Mouse (Mus musculus) 3T3-L1 (cell line): ENCODE measurements around the gene Kcnc3.

Experiments used
- DNase-seq: peaks from one replicate; pipeline ENCODE4 v3.0.0-alpha.2; 2015; ENCODE audit warnings: low read depth, low spot score

The Kcnc3 gene

DNA sequence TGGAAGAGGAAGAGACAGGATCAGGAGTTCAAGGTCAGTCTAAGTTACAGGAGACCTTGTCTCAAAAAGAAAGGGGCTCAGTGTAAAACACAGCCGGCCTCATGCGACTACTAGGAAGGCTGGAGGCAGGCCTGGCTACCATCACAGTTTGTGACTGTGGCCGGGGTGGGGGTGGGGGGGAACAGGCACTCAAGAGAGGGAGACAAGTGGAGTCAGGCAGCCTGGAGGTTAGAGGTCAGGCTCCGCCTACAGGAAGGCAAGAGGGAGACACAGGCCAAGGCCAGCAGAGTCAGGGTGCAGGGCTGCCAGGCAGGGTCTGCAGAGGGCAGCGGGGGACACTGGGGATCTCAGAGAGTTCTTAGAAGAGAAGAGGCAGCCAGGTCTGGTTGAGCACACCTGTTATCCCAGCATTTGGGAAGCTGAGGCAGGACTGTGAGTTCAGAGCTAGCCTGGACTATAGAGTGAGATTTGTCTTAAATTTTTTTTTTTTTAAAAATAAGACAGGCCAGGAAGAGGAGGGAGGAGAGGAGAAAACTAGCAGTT lies 6.6 kb downstream of the Kcnc3 start:
- DNase-seq = no peak

DNA sequence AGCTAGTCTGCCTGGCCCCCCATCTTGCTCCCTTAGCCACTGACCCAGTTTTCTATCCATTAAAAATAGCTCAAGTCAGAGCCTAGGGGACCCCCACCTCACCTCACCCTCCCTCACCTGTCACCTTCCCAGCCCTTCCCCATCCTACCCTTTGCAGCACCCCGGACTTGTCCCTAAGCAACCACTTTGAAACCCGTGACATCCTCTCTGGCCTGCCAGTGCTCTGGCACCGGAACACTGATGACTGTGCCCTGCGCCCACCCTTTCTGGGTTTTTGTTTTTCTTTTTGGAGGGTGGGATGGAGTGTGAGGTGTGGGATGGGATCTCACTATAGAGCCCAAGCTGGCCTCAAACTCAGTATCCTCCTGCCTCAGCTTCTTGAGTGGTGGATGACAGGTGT lies 7.2 kb downstream of the Kcnc3 start:
- DNase-seq = no peak

GRCm38 (mm10) chr7:44598336-44598735 lies 7.9 kb downstream of the Kcnc3 start:
- no peak for DNase-seq

DNA sequence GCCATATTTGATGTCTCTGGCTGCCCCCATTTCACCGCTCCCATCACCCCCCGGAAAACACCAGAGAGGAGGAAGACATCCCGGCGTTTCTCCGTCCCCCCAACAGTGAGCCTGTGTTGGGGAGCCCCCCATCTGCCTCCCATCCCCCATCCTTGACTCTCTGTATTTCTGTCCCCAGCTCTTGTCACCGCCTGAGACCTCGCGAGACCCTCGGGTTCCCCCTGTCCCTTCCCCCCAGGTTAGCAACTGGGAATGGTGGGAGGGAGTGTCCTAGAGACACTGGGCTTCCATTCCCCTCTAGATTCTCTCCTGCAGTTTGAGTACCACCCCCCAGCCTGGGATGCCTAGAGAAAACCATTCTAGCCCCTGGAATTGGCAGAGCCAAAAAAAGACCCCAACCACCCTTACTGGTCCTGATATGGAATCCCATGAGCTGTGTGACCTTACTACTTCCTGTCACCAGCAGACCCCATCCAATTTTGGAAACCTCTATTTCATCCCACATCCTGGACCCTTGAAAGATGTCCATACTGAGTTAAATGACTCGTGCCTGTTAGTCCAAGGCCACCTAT lies 10.3 kb downstream of the Kcnc3 start:
- no peak for DNase-seq

GRCm38 (mm10) chr7:44601646-44602045 lies 11.2 kb downstream of the Kcnc3 start:
- no peak for DNase-seq

DNA sequence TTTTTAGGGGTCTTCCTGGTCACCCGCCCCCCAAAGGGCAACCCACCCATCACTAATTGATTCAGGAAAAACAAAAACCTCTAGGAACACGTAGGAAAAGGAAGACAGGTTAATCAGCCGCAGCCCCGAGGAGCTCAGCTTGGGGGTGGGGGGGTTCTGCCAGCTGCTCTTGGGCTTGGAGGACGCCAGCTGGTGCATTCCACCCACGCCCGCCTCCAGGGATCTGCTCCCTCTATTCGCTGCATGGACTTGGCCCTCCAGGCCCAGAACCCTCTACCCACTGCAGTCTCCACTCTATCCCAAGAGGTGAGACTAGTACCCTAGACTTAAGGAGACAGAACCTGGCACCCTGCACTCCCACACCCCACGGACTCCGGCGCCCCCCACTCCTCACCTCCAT lies 12.0 kb downstream of the Kcnc3 start:
- DNase-seq = no peak

GRCm38 (mm10) chr7:44603186-44603855 lies 12.9 kb downstream of the Kcnc3 start:
- no peak for DNase-seq

DNA sequence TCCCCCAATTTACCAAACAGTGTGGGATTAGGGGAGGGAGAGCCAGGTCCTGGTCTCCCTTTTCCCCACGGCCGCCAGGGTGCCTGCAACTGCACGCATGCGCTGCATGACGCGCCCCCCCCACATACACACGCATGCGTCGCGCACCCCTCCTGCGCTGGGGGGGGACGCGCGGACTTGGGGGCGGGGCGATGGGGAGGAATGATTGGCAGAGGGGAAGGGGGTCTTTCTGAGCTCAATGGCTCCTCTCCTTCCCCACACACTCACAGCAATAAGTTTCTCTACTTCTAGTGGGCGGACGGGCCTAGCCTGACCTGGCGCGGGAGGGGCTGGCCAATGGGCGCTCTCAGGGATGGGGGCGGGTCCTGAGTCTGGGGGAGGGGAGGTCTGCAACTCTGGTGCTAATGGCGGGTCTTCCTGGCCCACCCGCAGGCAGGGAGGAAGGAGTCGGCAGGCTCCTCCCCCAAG lies 13.7 kb downstream of the Kcnc3 start:
- DNase-seq = peak; percentile 56

- no peak for DNase-seq
Measured at GRCm38 (mm10) chr7:44604619-44605018, 14.2 kb downstream of the Kcnc3 start.

DNA sequence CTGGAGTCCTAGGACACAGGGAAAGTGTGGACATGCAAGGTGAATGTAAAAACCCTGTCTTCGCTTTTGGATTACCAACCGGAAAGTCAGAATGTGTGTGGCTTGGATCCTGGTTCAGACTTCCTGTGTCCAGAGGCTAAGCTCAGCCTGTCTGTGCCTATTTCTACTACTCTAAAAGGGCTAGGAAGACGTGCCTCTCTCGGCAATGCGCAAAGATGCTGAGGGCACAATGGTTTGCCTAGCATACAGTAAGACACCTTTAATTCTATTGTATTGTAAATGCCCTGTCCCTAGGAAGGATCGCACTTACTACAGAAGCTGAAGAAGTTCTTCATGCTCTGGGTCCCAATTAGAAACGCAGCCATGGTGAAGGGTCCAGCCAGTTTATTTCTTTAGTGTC lies 15.0 kb downstream of the Kcnc3 start:
- no peak for DNase-seq

DNA sequence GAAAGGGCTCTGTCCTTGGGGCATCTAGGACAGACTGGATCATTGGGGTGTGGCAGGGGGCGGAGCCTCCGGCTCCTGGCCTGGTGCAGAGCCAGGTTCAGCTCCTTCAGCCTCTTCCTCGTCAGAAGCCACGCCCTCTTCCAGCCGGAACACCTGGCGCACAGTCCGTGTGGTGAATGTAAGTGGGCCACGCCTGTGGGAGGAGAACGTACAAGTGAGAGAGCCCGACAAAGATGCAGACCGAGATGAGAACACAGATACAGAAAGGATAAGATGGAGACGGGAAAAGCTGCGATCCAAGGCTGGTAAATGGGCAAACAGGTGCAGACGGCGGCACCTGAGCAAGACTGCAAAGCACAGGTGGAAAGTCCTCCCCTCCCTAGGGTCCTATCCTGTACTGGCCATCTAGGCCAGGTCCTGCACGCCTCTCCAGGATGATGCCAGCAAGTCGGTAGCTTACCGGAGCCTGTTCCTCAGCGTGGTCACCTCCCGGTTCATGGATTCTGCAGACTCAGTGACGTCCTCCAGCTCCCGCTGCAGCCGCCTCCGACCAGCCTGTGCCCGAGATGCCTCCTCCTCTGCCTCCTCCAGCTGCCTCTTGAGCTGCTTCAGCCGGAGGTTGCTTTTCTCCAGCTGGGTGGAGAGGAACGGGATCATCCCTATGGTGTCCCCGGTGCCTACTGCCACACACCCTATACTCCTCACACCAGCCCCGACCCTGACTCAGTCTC lies 15.9 kb downstream of the Kcnc3 start:
- no peak for DNase-seq

DNA sequence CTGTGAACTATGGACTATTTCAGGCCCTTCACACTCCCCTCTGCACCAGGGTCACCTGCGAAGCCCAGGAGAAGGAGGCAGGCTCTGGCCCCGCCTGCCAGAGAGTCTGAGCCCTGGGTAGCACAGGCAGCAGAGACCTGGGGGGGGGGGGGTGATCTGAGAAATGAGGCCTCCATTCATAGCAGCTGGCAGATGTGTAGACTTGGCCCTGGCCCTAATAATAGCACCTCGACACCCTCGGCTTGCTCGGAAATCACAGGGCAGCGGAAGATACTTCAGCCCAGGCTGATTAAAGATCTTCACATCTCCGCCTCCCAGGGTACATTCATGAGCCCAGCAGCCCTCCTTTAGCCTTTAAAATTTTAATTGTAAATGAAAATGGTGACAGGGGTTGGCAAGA lies 21.7 kb downstream of the Kcnc3 start:
- no peak for DNase-seq

DNA sequence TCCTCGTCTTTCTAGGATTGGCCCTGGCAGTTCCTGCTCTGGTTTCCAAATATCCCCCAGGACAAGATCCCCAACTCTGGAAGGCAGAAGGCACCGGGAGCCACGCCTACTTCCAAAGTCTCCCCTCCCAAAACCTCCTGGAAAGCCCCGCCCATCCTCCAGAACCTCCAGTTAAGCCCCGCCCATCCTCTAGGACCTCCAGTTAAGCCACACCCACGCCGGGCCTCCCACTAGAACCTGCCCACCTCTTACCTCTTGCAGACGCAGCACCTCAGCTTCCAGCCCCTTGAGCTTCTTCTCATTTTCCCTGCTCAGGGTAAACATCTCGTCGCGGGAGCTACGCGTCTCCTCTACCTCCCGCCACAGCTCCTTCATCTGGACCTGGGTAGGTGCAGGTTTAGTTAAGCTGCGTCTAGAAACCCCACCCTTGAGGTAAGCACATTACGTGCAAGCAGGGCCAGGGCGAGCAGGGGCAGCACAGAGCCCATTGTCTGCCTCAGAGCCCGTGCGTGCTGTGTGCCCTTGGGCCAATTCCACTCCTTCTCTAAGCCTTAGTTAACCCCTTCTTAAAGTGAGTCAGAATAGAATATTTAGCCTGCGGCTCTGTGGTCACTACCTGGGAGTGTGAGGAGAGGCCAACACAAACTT lies 23.7 kb downstream of the Kcnc3 start:
- DNase-seq = no peak

DNA sequence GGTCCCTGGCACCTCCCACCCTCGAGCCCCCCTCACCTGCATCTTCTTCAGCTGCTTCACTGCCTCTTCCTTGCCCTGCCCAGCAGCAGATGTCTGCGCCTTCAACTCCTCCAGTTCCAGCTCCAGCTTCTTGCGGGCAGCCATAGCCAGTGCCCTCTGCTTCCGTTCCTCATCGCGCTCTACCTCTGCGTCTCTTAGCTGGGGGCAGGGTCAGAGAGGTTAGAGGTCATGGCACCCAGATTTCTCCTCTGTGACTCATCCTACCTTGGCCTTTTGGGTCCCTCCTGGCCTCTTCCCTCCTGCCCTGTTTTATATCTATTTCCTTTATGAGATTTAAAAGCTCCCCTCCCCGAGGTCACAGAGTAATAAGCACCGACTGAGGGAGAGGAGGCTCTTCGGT lies 24.8 kb downstream of the Kcnc3 start:
- no peak for DNase-seq

DNA sequence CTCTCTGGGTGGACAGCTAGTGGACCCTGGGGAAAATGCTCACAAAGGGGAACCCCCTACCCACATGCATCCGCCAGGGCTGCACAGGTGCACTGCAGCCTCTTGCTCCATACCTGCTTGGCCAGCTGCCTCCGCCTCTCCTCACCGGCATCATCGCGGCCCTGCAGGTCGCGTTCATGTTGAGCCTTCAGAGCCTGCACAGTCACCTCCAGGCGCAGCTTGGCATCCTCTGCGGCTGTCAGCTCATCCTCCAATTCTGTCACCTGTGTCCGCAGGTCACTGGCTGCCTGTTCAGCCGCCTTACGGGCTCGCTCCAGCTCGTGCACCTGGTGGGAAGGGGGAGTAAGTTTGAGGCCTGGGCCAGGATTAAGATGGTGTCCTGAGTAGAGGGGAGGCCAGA lies 25.5 kb downstream of the Kcnc3 start:
- no peak for DNase-seq

DNA sequence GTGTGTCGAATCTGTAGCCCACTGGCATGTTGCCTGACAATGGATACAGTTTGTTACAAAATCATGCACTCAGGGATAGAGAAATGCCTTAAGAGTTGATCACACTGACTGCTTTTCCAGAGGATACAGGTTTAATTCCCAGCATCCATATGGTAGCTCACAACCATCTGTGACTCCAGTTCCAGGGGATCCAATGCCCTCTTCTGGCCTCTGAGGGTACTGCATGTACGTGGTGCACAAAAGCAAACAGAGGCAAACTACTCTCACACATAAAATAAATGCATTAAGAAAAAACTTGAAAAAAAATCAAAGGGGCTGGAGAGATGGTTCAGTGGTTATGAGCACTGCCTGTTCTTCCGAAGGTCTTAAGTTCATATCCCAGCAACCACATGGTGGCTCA lies 26.6 kb downstream of the Kcnc3 start:
- DNase-seq = peak; percentile 13

- DNase-seq = no peak
Measured at GRCm38 (mm10) chr7:44623714-44624542, 33.5 kb downstream of the Kcnc3 start.

DNA sequence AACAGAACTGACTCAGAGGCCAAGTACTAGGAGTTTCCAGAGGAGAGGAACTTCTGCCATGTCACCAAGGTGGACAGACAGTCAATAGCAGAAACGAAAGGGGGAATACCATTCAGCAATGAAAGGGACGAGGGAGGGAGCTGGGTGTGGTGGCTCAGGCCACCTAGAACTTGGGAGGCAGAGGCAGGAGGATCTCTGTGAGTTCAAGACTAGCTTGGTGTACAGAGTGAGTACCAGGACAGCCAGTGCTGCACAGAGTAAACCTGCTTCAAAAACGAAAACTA lies 34.0 kb downstream of the Kcnc3 start:
- DNase-seq = no peak

DNA sequence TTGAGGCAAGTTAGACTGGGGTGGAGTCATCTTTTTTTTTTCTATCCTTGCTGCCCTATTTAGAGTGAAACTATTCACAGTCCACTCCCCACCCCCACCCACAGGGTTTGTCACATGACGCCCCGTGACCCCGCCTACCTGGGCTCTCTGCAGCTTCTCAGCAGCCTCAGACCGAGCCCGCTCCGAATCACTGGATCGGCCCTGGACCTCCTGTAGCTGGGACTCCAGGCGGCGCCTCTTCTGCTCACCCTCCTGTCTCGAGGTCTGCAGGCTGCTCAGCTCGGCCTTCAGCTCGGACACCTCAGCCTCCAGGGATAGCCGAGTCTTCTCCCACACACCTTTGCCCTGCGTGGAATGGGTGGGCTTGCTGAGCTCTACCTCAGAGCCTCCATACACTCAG lies 34.4 kb downstream of the Kcnc3 start:
- no peak for DNase-seq

- DNase-seq = no peak
Measured at GRCm38 (mm10) chr7:44625241-44626067, 35.0 kb downstream of the Kcnc3 start.

DNA sequence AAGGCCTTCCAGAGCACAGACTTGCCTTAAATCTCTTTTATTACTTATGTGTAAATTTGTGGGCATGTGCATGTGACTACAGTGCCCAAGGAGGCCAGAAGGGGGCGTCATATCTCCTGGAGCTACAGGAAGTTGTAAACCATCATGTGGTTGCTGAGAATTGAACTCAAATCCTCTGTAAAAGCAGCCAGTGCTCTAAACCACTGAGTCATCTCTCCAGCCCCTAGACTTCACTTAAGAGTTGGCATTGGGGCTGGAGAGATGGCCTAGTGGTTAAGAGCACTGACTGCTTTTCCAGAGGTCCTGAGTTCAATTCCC lies 35.6 kb downstream of the Kcnc3 start:
- no peak for DNase-seq
